Mouse (Mus musculus) heart, postnatal 0 days (tissue): ENCODE results near the gene Hivep3.

Experiments
- CTCF ChIP-seq: IDR thresholded peaks from 2 replicates; pipeline ENCODE4 v1.5.1; 2016; ENCODE audit warnings: antibody characterized with exemption, control low read depth, low read depth
- EP300 ChIP-seq: IDR thresholded peaks from 2 replicates; pipeline ENCODE4 v1.6.1; 2016; ENCODE audit warnings: antibody characterized with exemption, low read depth

DNA sequence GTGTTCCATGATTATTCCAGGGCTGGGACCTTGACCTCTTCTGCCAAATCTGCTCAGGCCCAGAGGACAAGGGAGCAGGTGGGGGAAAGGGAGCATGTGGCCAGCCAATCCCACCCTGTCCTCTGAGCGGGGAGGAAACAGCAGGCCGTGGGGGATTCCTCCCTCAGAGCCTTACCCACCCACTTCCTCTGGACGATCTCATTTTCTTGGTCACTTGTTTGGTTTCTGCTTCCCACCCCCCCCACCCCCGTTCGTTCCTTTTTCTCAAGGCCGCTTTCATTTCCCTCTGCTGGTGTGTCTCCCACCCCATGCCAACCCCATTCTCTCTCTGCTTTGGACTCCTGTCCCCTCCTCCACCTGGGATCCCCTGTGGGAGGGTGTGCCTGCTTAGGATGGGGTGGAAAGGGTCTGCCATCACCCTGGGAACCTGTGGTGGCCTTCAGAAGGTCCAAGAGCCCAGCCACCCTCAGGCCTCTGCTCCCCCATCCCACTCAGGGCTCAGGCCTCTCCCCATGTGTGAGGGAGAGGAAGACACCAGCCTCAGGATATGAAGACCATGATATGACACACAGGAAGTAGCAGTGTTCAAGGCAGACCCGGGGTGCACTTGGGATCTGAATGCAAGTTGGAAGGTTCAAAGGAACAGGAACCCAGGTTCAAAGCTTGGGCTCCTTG is 244.4 kb downstream of the Hivep3 start:
- no peak for TF ChIP-seq CTCF
- TF ChIP-seq EP300 = no peak
